Mouse (Mus musculus): Measurements from ENCODE around the gene Trmt112.

Gene Trmt112

GRCm38 (mm10) chr19:6909021-6909420 lies 477 bp upstream of the Trmt112 start:
- no peak for DNase-seq (ENCODE audit: low spot score)

- peak; percentile 63 for DNase-seq (ENCODE audit: low spot score)
These were observed 808 bp downstream of the Trmt112 start for GRCm38 (mm10) chr19:6910306-6910705.

GRCm38 (mm10) chr19:6911101-6912074 lies 1.9 kb downstream of the Trmt112 start:
- DNase-seq (ENCODE audit: low spot score), result no peak

- DNase-seq (ENCODE audit: low spot score), result no peak
These were observed 2.9 kb downstream of the Trmt112 start for GRCm38 (mm10) chr19:6912205-6912970.

- no peak for DNase-seq (ENCODE audit: low spot score)
These were observed 3.5 kb downstream of the Trmt112 start for GRCm38 (mm10) chr19:6913036-6913435.

GRCm38 (mm10) chr19:6913991-6914390 lies 4.5 kb downstream of the Trmt112 start:
- DNase-seq (ENCODE audit: low spot score), result no peak

- DNase-seq (ENCODE audit: low spot score), result no peak
These were observed 5.0 kb downstream of the Trmt112 start for GRCm38 (mm10) chr19:6914540-6914939.

- no peak for DNase-seq (ENCODE audit: low spot score)
These were observed 5.8 kb downstream of the Trmt112 start for GRCm38 (mm10) chr19:6915276-6915675.

GRCm38 (mm10) chr19:6916496-6916895 lies 7.0 kb downstream of the Trmt112 start:
- DNase-seq (ENCODE audit: low spot score), result no peak

- DNase-seq (ENCODE audit: low spot score), result no peak
These were observed 8.8 kb downstream of the Trmt112 start for GRCm38 (mm10) chr19:6918321-6918720.

- no peak for DNase-seq (ENCODE audit: low spot score)
These were observed 9.9 kb downstream of the Trmt112 start for GRCm38 (mm10) chr19:6919431-6919830.

GRCm38 (mm10) chr19:6919876-6920740 lies 10.6 kb downstream of the Trmt112 start:
- peak; percentile 77 for DNase-seq (ENCODE audit: low spot score)

- DNase-seq (ENCODE audit: low spot score), result peak; percentile 63
These were observed 11.5 kb downstream of the Trmt112 start for GRCm38 (mm10) chr19:6920741-6921636.

GRCm38 (mm10) chr19:6921647-6922567 lies 12.4 kb downstream of the Trmt112 start, which contains the start of gene Esrra:
Gene Esrra, minus strand, starts transcription at chr19:6921813.
- peak; percentile 100 for DNase-seq (ENCODE audit: low spot score)

GRCm38 (mm10) chr19:6922901-6923735 lies 13.6 kb downstream of the Trmt112 start:
- no peak for DNase-seq (ENCODE audit: low spot score)

GRCm38 (mm10) chr19:6924461-6925306 lies 15.2 kb downstream of the Trmt112 start:
- peak; percentile 83 for DNase-seq (ENCODE audit: low spot score)

- DNase-seq (ENCODE audit: low spot score), result no peak
These were observed 15.7 kb downstream of the Trmt112 start, which contains the start of gene Catsperz for GRCm38 (mm10) chr19:6925307-6925573. Gene Catsperz, minus strand, starts transcription at chr19:6925380.

Measured in retina, embryonic 14.5 days (tissue).